Mouse (Mus musculus) gastrocnemius, postnatal 14 days (tissue): Measurements from ENCODE around the gene Opcml. TPM values are rescaled to one million over a fixed set of nuclear protein-coding genes. Genes with fewer than 3 reads are reported as not detected.

ENCODE experiments used
- DNase-seq: peaks from one replicate; pipeline ENCODE4 v3.0.0; 2021; ENCODE audit warnings: mixed read lengths
- intact Hi-C: fragments of 180-260 bp; cut with DNase I; formaldehyde crosslinking; loops from one replicate; pipeline ENCODE4 v1.15.1; 2025; ENCODE audit warnings: low total_unique reads
- total RNA-seq, 2 experiments: library from RNA; stranded (reverse); gene quantifications; 2 replicates each; pipeline ENCODE4 v1.2.3; 2021

Opcml gene
- total RNA-seq, 2 experiments from 2014 or later: 2.9 to 3.2 TPM

GRCm38 (mm10) chr9:27986604-27987588 is 196.3 kb downstream of the Opcml start:
- DNase-seq: no peak
- intact Hi-C loops: no loop called here

GRCm38 (mm10) chr9:27991611-27992010 is 201.0 kb downstream of the Opcml start:
- intact Hi-C loops: no loop called here
- DNase-seq: no peak

- DNase-seq: no peak
- intact Hi-C loops: no loop called here
Measured at GRCm38 (mm10) chr9:27996536-27996935, 206.0 kb downstream of the Opcml start.

- intact Hi-C loops: no loop called here
- DNase-seq: no peak
Measured at GRCm38 (mm10) chr9:27998767-27999166, 208.2 kb downstream of the Opcml start.

GRCm38 (mm10) chr9:28003131-28003530 is 212.6 kb downstream of the Opcml start:
- intact Hi-C loops: no loop called here
- no peak for DNase-seq

GRCm38 (mm10) chr9:28011483-28011882 is 220.9 kb downstream of the Opcml start:
- no peak for DNase-seq
- intact Hi-C loops: no loop called here

- DNase-seq: no peak
- intact Hi-C loops: no loop called here
Measured at GRCm38 (mm10) chr9:28012664-28013063, 222.1 kb downstream of the Opcml start.

- no peak for DNase-seq
Measured at GRCm38 (mm10) chr9:28013192-28013591, 222.6 kb downstream of the Opcml start.

GRCm38 (mm10) chr9:28028156-28028555 is 237.6 kb downstream of the Opcml start:
- DNase-seq: no peak
- intact Hi-C loops: no loop called here

More at GRCm38 (mm10) chr9:28013192-28013591, 222.6 kb downstream of the Opcml start:
- intact Hi-C loops: no loop called here

- DNase-seq: no peak
- intact Hi-C loops: no loop called here
Measured at GRCm38 (mm10) chr9:28028788-28029393, 238.3 kb downstream of the Opcml start.

- intact Hi-C loops: no loop called here
Measured at GRCm38 (mm10) chr9:28049157-28049556, 258.6 kb downstream of the Opcml start.

GRCm38 (mm10) chr9:28057171-28057845 is 266.7 kb downstream of the Opcml start:
- intact Hi-C loops: no loop called here
- no peak for DNase-seq

More at GRCm38 (mm10) chr9:28049157-28049556, 258.6 kb downstream of the Opcml start:
- DNase-seq: no peak

- intact Hi-C loops: no loop called here
Measured at GRCm38 (mm10) chr9:28065126-28065525, 274.6 kb downstream of the Opcml start.

GRCm38 (mm10) chr9:28080694-28081093 is 290.1 kb downstream of the Opcml start:
- intact Hi-C loops: no loop called here
- DNase-seq: no peak

More at GRCm38 (mm10) chr9:28065126-28065525, 274.6 kb downstream of the Opcml start:
- DNase-seq: no peak

GRCm38 (mm10) chr9:28083754-28084153 is 293.2 kb downstream of the Opcml start:
- DNase-seq: no peak
- intact Hi-C loops: no loop called here

GRCm38 (mm10) chr9:28084273-28084726 is 293.7 kb downstream of the Opcml start:
- intact Hi-C loops: no loop called here
- no peak for DNase-seq

- intact Hi-C loops: no loop called here
- no peak for DNase-seq
Measured at GRCm38 (mm10) chr9:28091395-28091794, 300.8 kb downstream of the Opcml start.

- no peak for DNase-seq
Measured at GRCm38 (mm10) chr9:28094722-28095121, 304.1 kb downstream of the Opcml start.

GRCm38 (mm10) chr9:28096204-28096603 is 305.6 kb downstream of the Opcml start:
- intact Hi-C loops: no loop called here
- DNase-seq: no peak

More at GRCm38 (mm10) chr9:28094722-28095121, 304.1 kb downstream of the Opcml start:
- intact Hi-C loops: no loop called here

GRCm38 (mm10) chr9:28101981-28102380 is 311.4 kb downstream of the Opcml start:
- intact Hi-C loops: no loop called here
- no peak for DNase-seq
